Mouse (Mus musculus) neural tube, embryonic 15.5 days (tissue): ENCODE data around the gene Asnsd1. TPM values are rescaled to one million over a fixed set of nuclear protein-coding genes. Genes with fewer than 3 reads are reported as not detected.

Experiments
- ATAC-seq: fragments of 200-750 bp; cut with Nextera tagmentation; 2 replicates; pipeline ENCODE4 v1.8.0; 2017; ENCODE audit warnings: mild to moderate bottlenecking, moderate TSS enrichment, moderate library complexity; ENCODE audit not compliant: low FRiP score
- H3K27ac ChIP-seq: fragments of 300-500 bp; sonication (generic); replicated peaks from 2 replicates; pipeline ENCODE4 v1.5.1; 2015; ENCODE audit warnings: mild to moderate bottlenecking, inconsistent platforms
- H3K27me3 ChIP-seq: fragments of 300-500 bp; sonication (generic); replicated peaks from 2 replicates; pipeline ENCODE4 v1.6.1; 2015; ENCODE audit warnings: inconsistent platforms
- H3K36me3 ChIP-seq: fragments of 300-500 bp; sonication (generic); 2 replicates; pipeline ENCODE4 v1.6.1; 2015; ENCODE audit warnings: inconsistent platforms
- H3K4me1 ChIP-seq: fragments of 300-500 bp; sonication (generic); 2 replicates; pipeline ENCODE4 v1.6.1; 2015; ENCODE audit warnings: inconsistent platforms
- H3K4me2 ChIP-seq: fragments of 300-500 bp; sonication (generic); 2 replicates; pipeline ENCODE4 v1.6.1; 2015; ENCODE audit warnings: inconsistent platforms, mild to moderate bottlenecking, moderate library complexity
- H3K4me3 ChIP-seq: fragments of 300-500 bp; sonication (generic); replicated peaks from 2 replicates; pipeline ENCODE4 v1.5.1; 2015; ENCODE audit warnings: mild to moderate bottlenecking, inconsistent platforms
- H3K9ac ChIP-seq: fragments of 300-500 bp; sonication (generic); replicated peaks from 2 replicates; pipeline ENCODE4 v1.6.1; 2015; ENCODE audit warnings: mild to moderate bottlenecking, inconsistent platforms
- H3K9me3 ChIP-seq: fragments of 300-500 bp; sonication (generic); replicated peaks from 2 replicates; pipeline ENCODE4 v1.6.1; 2016; ENCODE audit warnings: inconsistent platforms
- WGBS: fragments of 180-500 bp; shearing (Covaris S2); methylation state at CpG from one replicate; pipeline ENCODE4 v1.1.7; 2015; ENCODE audit warnings: mixed read lengths; 5-methylcytosine and 5-hydroxymethylcytosine counted together
- polyA plus RNA-seq: library from polyadenylated mRNA; unstranded; fragments of >200 nt; fragmentation: Nextera tagmentation; extraction: Ambion mirVana; gene quantifications from 2 replicates; pipeline ENCODE4 v1.2.1, GENCODE M21; 2015

Asnsd1 gene
- polyA plus RNA-seq, 1 experiment from 2014 or later, result 57.3 TPM

- Histone ChIP-seq H3K9ac (no peak overlapping the region), H3K4me1 (no peaks in the 10 kb centered on the region)
- WGBS, result 96% methylated on average over 5 of the region's 5 CpGs
Measured at GRCm38 (mm10) chr1:53324827-53325494, 27.6 kb downstream of the Asnsd1 start.

GRCm38 (mm10) chr1:53324277-53324676 lies 28.3 kb downstream of the Asnsd1 start:
- 98% methylated on average over 1 of the region's 1 CpGs for WGBS
- Histone ChIP-seq H3K36me3 (peaks cover 8% of the 10 kb centered on the region), H3K4me1 (no peaks in the 10 kb centered on the region), H3K9ac (no peak overlapping the region), H3K27ac (no peak overlapping the region), H3K27me3 (no peaks in the 10 kb centered on the region), H3K4me2 (no peak overlapping the region), H3K4me3 (no peak overlapping the region), H3K9me3 (no peaks in the 10 kb centered on the region)
- ATAC-seq, result no peak

More at GRCm38 (mm10) chr1:53324827-53325494, 27.6 kb downstream of the Asnsd1 start:
- no peak for ATAC-seq
- H3K27ac ChIP-seq, result no peak overlapping the region
- H3K4me2 ChIP-seq, result no peak overlapping the region
- H3K9me3 ChIP-seq, result no peaks in the 10 kb centered on the region
- H3K4me3 ChIP-seq, result no peak overlapping the region
- no peaks in the 10 kb centered on the region for H3K27me3 ChIP-seq
- peaks cover 8% of the 10 kb centered on the region for H3K36me3 ChIP-seq

GRCm38 (mm10) chr1:53323254-53323653 lies 29.3 kb downstream of the Asnsd1 start:
- Histone ChIP-seq H3K4me3 (no peak overlapping the region), H3K27me3 (no peaks in the 10 kb centered on the region), H3K36me3 (peaks cover 12% of the 10 kb centered on the region), H3K27ac (no peak overlapping the region), H3K9me3 (no peaks in the 10 kb centered on the region), H3K4me2 (no peak overlapping the region), H3K4me1 (no peaks in the 10 kb centered on the region), H3K9ac (no peak overlapping the region)
- 96% methylated on average over 5 of the region's 5 CpGs for WGBS
- ATAC-seq, result no peak

GRCm38 (mm10) chr1:53321662-53322344 lies 30.7 kb downstream of the Asnsd1 start:
- no peak for ATAC-seq
- Histone ChIP-seq H3K4me3 (no peak overlapping the region), H3K36me3 (peaks cover 20% of the 10 kb centered on the region), H3K9me3 (no peaks in the 10 kb centered on the region), H3K9ac (no peak overlapping the region), H3K27ac (no peak overlapping the region), H3K4me2 (no peak overlapping the region), H3K27me3 (no peaks in the 10 kb centered on the region), H3K4me1 (no peaks in the 10 kb centered on the region)
- WGBS, result 96% methylated on average over 4 of the region's 4 CpGs

GRCm38 (mm10) chr1:53312989-53313967 lies 39.3 kb downstream of the Asnsd1 start, which contains the start of gene Osgepl1:
Osgepl1 (plus strand) TSS chr1:53313624.
- Histone ChIP-seq H3K27ac (peak within 1 kb of the TSS; percentile 91), H3K4me2 (peak within 1 kb of the TSS; percentile 65), H3K9ac (peak within 1 kb of the TSS; percentile 77), H3K36me3 (peaks cover 10% of the 10 kb centered on the region), H3K4me1 (peaks cover 13% of the 10 kb centered on the region), H3K4me3 (peak within 1 kb of the TSS; percentile 70), H3K9me3 (no peaks in the 10 kb centered on the region), H3K27me3 (no peaks in the 10 kb centered on the region)
- ATAC-seq, result peak; percentile 99
- WGBS, result 2% methylated on average over 27 of the region's 27 CpGs

GRCm38 (mm10) chr1:53300506-53300905 lies 52.0 kb downstream of the Asnsd1 start:
- peaks cover 5% of the 10 kb centered on the region; the same call in 1 of the 2 replicates for H3K4me1 ChIP-seq
- H3K9me3 ChIP-seq, result no peaks in the 10 kb centered on the region
- no peak overlapping the region for H3K27ac ChIP-seq
- no peak for ATAC-seq
- H3K4me2 ChIP-seq, result no peak overlapping the region
- no peaks in the 10 kb centered on the region for H3K27me3 ChIP-seq
- H3K4me3 ChIP-seq, result no peak overlapping the region
- WGBS, result 88% methylated on average over 4 of the region's 4 CpGs
- no peaks in the 10 kb centered on the region for H3K36me3 ChIP-seq
- no peak overlapping the region for H3K9ac ChIP-seq

- Histone ChIP-seq H3K4me3 (peak within 1 kb of the TSS; percentile 97), H3K4me1 (peaks cover 5% of the 10 kb centered on the region; the same call in 1 of the 2 replicates), H3K9me3 (no peaks in the 10 kb centered on the region), H3K36me3 (no peaks in the 10 kb centered on the region), H3K9ac (peak within 1 kb of the TSS; percentile 86), H3K27me3 (no peaks in the 10 kb centered on the region), H3K4me2 (peak within 1 kb of the TSS; percentile 75), H3K27ac (peak within 1 kb of the TSS; percentile 89)
- peak; percentile 100 for ATAC-seq
- under 1% methylated on average over 66 of the region's 66 CpGs for WGBS
Measured at GRCm38 (mm10) chr1:53296581-53297383, 55.8 kb downstream of the Asnsd1 start, which contains the start of the genes Pms1, Ormdl1 and Gm28778. Pms1 (minus strand) TSS chr1:53297018. Ormdl1 (plus strand) TSS chr1:53297095. Gm28778 (plus strand) TSS chr1:53297111.

Other genes starting within 250 kb of the Asnsd1 start
- gene 1700019A02Rik, start 165.1 kb downstream of the Asnsd1 start, polyA plus RNA-seq, result not detected in 2 replicates
- 10.1 and 13.4 TPM in 2 replicates for gene Pms1, start 55.7 kb downstream of the Asnsd1 start, polyA plus RNA-seq
- 42.7 and 45.2 TPM in 2 replicates for gene Ormdl1, start 55.7 kb downstream of the Asnsd1 start, polyA plus RNA-seq
- not detected in 2 replicates for gene Gm28778, start 55.6 kb downstream of the Asnsd1 start, polyA plus RNA-seq
- 21.3 and 21.8 TPM in 2 replicates for gene Osgepl1, start 39.1 kb downstream of the Asnsd1 start, polyA plus RNA-seq
- 8.9 and 12.0 TPM in 2 replicates for gene Asdurf, start 133 bp downstream of the Asnsd1 start, polyA plus RNA-seq
- gene Gm28551, start 85 bp downstream of the Asnsd1 start, polyA plus RNA-seq, result 2.3 and 3.1 TPM in 2 replicates